Comparison of ENCODE assay signal across 8 mouse cellular contexts in the genomic region with DNA sequence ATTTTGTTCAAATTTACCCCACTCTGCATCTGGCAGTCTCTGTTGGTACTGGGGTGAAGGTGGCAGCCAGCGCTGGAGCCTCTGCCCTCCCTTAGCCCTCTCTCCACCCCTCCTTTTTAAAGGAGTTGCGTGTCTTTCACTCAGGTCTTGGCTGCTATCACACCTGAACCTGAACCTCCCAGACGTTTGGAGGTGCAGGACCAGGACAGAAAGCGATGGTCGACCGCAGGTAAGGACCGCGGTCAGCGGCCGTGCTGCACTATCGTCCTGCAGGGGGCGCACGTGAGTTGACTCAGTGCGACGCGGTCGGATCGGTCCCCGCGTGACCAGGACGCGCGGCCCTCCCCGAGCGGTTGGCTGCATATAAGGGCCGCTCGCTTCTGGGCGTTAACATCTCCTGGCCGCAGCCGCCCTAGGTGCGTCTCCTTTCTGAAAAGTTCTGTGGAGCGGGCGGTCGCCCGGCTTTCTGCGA. TPM values are rescaled to one million over a fixed set of nuclear protein-coding genes. Genes with fewer than 3 reads are reported as not detected.
DNase-seq lines count a peak whose midpoint lies in the region; ATAC-seq and TF ChIP-seq lines count a peak whose summit lies in the region.

No protein-coding gene starts in this region.

- H3K9me3 ChIP-seq in embryonic facial prominence, embryonic 14.5 days (ENCODE audit: control insufficient read depth, low read length), result no peaks in the 10 kb centered on the region
- no peaks in the 10 kb centered on the region for H3K9me3 ChIP-seq in heart, embryonic 10.5 days
- no peaks in the 10 kb centered on the region for H3K9me3 ChIP-seq in liver, embryonic 13.5 days (replicated peaks)

- H3K4me1 ChIP-seq in embryonic facial prominence, embryonic 14.5 days (ENCODE audit: control insufficient read depth, insufficient read depth, low read length), result no peaks in the 10 kb centered on the region
- H3K4me1 ChIP-seq in heart, embryonic 10.5 days, result 0 out of 2 replicates have a peak, but pooled peaks cover 4% of the 10 kb centered on the region
- H3K4me1 ChIP-seq in liver, embryonic 13.5 days (replicated peaks), result peaks cover 3% of the 10 kb centered on the region; the same call in 1 of the 2 replicates

- peak overlapping the region; percentile 58; the same call in 1 of the 2 replicates for H3K9ac ChIP-seq in embryonic facial prominence, embryonic 14.5 days (ENCODE audit: low read depth, low read length)
- 0 out of 2 replicates have a peak overlapping the region, but pooled peaks have one; percentile 33 for H3K9ac ChIP-seq in liver, embryonic 13.5 days

- H3K27ac ChIP-seq in embryonic facial prominence, embryonic 14.5 days (replicated peaks; ENCODE audit: low read depth, low read length), result no peak overlapping the region
- H3K27ac ChIP-seq in heart, embryonic 10.5 days, result no peak overlapping the region
- no peak overlapping the region for H3K27ac ChIP-seq in liver, embryonic 13.5 days

- H3K4me2 ChIP-seq in embryonic facial prominence, embryonic 14.5 days (ENCODE audit: low read depth, low read length), result peak overlapping the region; percentile 78
- peak overlapping the region; percentile 67 for H3K4me2 ChIP-seq in liver, embryonic 13.5 days
- peak overlapping the region; percentile 60 for H3K4me2 ChIP-seq in myocyte (ENCODE audit: low read depth)

- H3K79me2 ChIP-seq in myocyte (ENCODE audit: control insufficient read depth, insufficient read depth), result no peaks in the 10 kb centered on the region

- peak; percentile 84 for ATAC-seq in embryonic facial prominence, embryonic 14.5 days (ENCODE audit: low read depth)
- peak; percentile 65 for ATAC-seq in liver, embryonic 13.5 days (ENCODE audit: low read depth)

- H3K27me3 ChIP-seq in embryonic facial prominence, embryonic 14.5 days (replicated peaks; ENCODE audit: control insufficient read depth, insufficient read depth, low read length), result peaks cover 14% of the 10 kb centered on the region
- H3K27me3 ChIP-seq in heart, embryonic 10.5 days (ENCODE audit: insufficient read depth, poor library complexity, severe bottlenecking), result peaks cover 7% of the 10 kb centered on the region; the same call in 1 of the 2 replicates
- H3K27me3 ChIP-seq in liver, embryonic 13.5 days, result peaks cover 22% of the 10 kb centered on the region
- no peaks in the 10 kb centered on the region for H3K27me3 ChIP-seq in myocyte (ENCODE audit: control insufficient read depth, insufficient read depth, insufficient read length)

- H3K4me3 ChIP-seq in embryonic facial prominence, embryonic 14.5 days (ENCODE audit: low read depth, low read length), result peak overlapping the region; percentile 41
- peak overlapping the region; percentile 57 for H3K4me3 ChIP-seq in heart, embryonic 10.5 days
- H3K4me3 ChIP-seq in liver, embryonic 13.5 days (replicated peaks), result peak overlapping the region; percentile 46
- no peak overlapping the region for H3K4me3 ChIP-seq in myocyte

- peak; percentile 46 for DNase-seq in 416B (ENCODE audit: low read depth)
- peak; percentile 82 to 90 for DNase-seq in adrenal gland, postnatal 36 days
- peak; percentile 63 for DNase-seq in embryonic facial prominence, embryonic 14.5 days (ENCODE audit: low spot score)
- peak; percentile 81 for DNase-seq in heart, embryonic 10.5 days (ENCODE audit: low spot score)
- peak; percentile 56 for DNase-seq in kidney, adult 9 months
- DNase-seq in liver, embryonic 13.5 days, result peak; percentile 33
- peak; percentile 73 to 93 for DNase-seq in spleen, postnatal 4 days (ENCODE audit: low spot score in 2 of 2)

- H3ac ChIP-seq in myocyte (ENCODE audit: control insufficient read depth, insufficient read length), result no peak overlapping the region

- WGBS in embryonic facial prominence, embryonic 14.5 days, result under 1% methylated on average over 36 of the region's 36 CpGs
- WGBS in heart, embryonic 10.5 days, result 2% methylated on average over 36 of the region's 36 CpGs
- 3% methylated on average over 36 of the region's 36 CpGs for WGBS in liver, embryonic 13.5 days (ENCODE audit: insufficient replicate concordance)

- peaks cover 9% of the 10 kb centered on the region; the same call in 1 of the 2 replicates for H3K36me3 ChIP-seq in embryonic facial prominence, embryonic 14.5 days (ENCODE audit: control insufficient read depth, insufficient read depth, low read length)
- peaks cover 15% of the 10 kb centered on the region for H3K36me3 ChIP-seq in heart, embryonic 10.5 days
- H3K36me3 ChIP-seq in liver, embryonic 13.5 days, result peaks cover 15% of the 10 kb centered on the region
- peaks cover under 1% of the 10 kb centered on the region for H3K36me3 ChIP-seq in myocyte (ENCODE audit: control insufficient read depth, insufficient read depth)

- TF ChIP-seq POLR2A in myocyte (IDR thresholded peaks at IDR 0.05; ENCODE audit: insufficient read length, low read depth), result no peak

TF ChIP-seq in myocyte, 11 proteins besides CTCF, POLR2A, EP300 and RAD21:
- TF ChIP-seq REST (IDR thresholded peaks at IDR 0.05; ENCODE audit: insufficient read depth, insufficient read length) (peak; percentile 74), TCF3 (IDR thresholded peaks at IDR 0.05; ENCODE audit: insufficient read length, low read depth) (no peak)

RNA-seq across cellular contexts. Expression of a gene that starts 0.8 kb away (rescaled TPM):
- 1 to 10 TPM in 1 of 2 experiments, under 1 TPM in 1; 0.72 to 1.8 TPM for total RNA-seq in adrenal gland, postnatal 36 days (2021)
- 0.47 TPM in 1 of 2 replicates, not detected in the other for polyA plus RNA-seq in embryonic facial prominence, embryonic 14.5 days (2014; fragmentation: Nextera tagmentation; extraction: Ambion mirVana)
- polyA plus RNA-seq in heart, embryonic 10.5 days (2016; fragmentation: Nextera tagmentation; extraction: Ambion mirVana), result not detected in 2 replicates
- 0.27 and 0.50 TPM in 2 replicates for polyA plus RNA-seq in liver, embryonic 13.5 days (2015; fragmentation: Nextera tagmentation; extraction: Ambion mirVana)
- polyA plus RNA-seq in myocyte (2012; fragmentation: generic; extraction: Trizol), result 1.2 TPM

RNA-seq across cellular contexts. Expression of a gene that starts 26.5 kb away (rescaled TPM):
- 1 to 10 TPM; 4.9 to 5.5 TPM for total RNA-seq in adrenal gland, postnatal 36 days (2021)
- polyA plus RNA-seq in embryonic facial prominence, embryonic 14.5 days (2014; fragmentation: Nextera tagmentation; extraction: Ambion mirVana), result 97.0 and 127 TPM in 2 replicates
- 19.3 and 30.1 TPM in 2 replicates for polyA plus RNA-seq in heart, embryonic 10.5 days (2016; fragmentation: Nextera tagmentation; extraction: Ambion mirVana)
- 24.5 and 30.1 TPM in 2 replicates for polyA plus RNA-seq in liver, embryonic 13.5 days (2015; fragmentation: Nextera tagmentation; extraction: Ambion mirVana)
- 65.2 TPM for polyA plus RNA-seq in myocyte (2012; fragmentation: generic; extraction: Trizol)

Comparison
In these comparisons a context has a peak if more than half of its experiments do, and no peak if none do; other contexts are left out.
1. DNase-seq: peak in every context shown above with its lines; median percentile 86 in adrenal gland, postnatal 36 days; 83 in spleen, postnatal 4 days; 81 in heart, embryonic 10.5 days; 63 in embryonic facial prominence, embryonic 14.5 days; 56 in kidney, adult 9 months; 46 in 416B; 33 in liver, embryonic 13.5 days.